Mouse (Mus musculus): ENCODE results near the gene Lrp2bp. TPM values are rescaled to one million over a fixed set of nuclear protein-coding genes. Genes with fewer than 3 reads are reported as not detected.

The Lrp2bp gene
- total RNA-seq, 2 experiments from 2014 or later: 0.09 to 0.24 TPM

DNA sequence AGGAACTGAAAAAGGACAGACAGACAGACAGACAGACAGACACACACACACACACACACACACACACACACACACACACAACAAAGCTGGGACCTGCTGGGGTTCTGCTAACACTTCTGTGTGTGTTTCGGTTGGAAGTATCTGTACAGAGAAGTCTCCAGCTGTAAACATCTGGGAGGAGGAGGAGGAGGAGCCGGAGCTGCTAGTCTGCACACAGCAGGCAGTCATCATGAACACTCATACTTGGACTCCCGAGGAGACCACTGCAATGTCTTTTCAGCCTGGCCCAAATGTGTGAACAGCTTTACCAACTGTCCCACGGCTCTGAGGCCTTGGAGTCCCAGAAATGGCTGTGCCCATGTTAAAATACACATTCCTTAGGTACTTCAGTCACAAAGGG lies 25.3 kb downstream of the Lrp2bp start:
- no peak for DNase-seq

DNA sequence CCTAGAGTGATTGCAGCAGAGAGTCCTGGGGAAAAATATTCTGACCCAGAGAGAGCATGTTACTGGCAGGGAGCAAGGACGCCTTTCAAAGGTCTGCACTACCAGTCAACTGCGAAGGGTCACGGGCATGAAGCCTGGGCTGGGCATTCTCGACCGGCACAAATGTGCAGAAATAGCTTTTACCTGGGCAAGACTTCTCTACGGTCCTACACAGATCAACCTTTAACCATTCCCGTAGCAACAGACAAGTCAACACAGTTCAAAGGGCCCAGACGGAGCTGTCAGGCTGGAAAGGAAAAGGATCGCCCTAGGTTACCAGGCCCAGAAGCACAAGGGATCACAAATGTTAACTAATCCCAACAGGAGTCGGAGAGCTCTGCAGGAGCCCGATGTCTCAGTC lies 37.1 kb downstream of the Lrp2bp start:
- no peak for DNase-seq

GRCm38 (mm10) chr8:46039666-46040065 lies 40.6 kb downstream of the Lrp2bp start:
- DNase-seq: peak; percentile 55

- no peak for DNase-seq
Observed at GRCm38 (mm10) chr8:46040260-46040659, 41.2 kb downstream of the Lrp2bp start.

GRCm38 (mm10) chr8:46072798-46073197 lies 73.7 kb downstream of the Lrp2bp start:
- no peak for DNase-seq

DNA sequence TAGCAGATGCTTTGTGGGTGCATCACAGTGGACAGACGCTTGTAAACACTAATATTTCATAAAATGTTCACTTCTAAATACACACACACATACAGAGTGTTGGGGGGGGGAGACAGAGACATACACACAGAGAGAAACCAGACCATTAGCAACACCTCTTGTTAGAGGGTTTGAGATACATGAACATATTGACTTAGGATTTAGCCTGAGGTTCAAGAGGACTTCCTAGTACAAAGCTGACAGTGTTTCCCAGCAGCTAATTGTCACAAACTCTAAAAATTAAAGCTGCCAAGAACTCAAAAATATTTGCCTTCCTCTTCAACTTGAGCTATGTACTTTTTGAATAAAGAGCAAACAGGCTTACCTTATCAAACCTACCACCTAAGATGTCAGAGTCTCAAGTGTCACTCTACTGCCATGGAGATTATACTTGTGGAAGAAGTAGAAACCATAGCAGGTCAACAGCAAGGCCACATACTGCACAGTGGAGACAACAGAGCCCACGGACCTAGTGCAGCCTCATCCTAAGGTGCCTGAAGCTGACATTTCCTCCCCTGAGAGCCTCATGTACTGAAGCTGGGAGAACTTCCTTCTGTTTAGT lies 74.5 kb downstream of the Lrp2bp start:
- no peak for DNase-seq

- DNase-seq: peak; percentile 6
Observed at GRCm38 (mm10) chr8:46075223-46075622, 76.1 kb downstream of the Lrp2bp start.

DNA sequence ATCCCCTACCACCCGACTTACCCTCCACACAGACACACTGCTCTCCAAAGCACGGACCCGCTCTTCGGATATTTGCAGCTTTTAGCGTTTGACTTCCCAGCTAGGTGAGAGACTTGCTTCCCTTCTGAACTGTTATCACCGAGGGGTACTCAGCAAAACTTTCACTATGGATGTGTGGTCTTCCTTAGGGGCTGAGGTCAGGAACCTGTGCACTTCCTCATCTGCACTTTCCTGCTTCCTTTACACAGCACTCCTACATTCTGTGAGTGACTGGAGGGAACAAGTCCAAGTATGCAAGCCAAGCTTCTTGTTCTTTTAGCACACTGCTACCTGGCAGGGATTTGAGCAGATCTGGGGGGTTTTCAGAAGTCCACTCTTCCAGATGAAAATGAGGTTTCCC lies 79.8 kb downstream of the Lrp2bp start:
- no peak for DNase-seq

Other genes with a start within 250 kb of the Lrp2bp start
- gene Pdlim3, start 113.8 kb upstream of the Lrp2bp start, total RNA-seq (2021): 10 to 100 TPM; 21.6 to 41.8 TPM
- gene Ccdc110, start 64.7 kb upstream of the Lrp2bp start, total RNA-seq (2021): under 1 TPM in 1 of 2 experiments, not detected in 1; 0.21 TPM
- gene 1700029J07Rik, start 24.1 kb upstream of the Lrp2bp start, total RNA-seq (2021): 1 to 10 TPM; 1.0 to 2.5 TPM
- 10 to 100 TPM; 50.9 to 52.5 TPM for gene Ufsp2, start 23.8 kb upstream of the Lrp2bp start, total RNA-seq (2021)
- 1 to 10 TPM; 1.7 to 5.3 TPM for gene Ankrd37, start 6.4 kb downstream of the Lrp2bp start, total RNA-seq (2021)
- 10 to 100 TPM; 16.7 to 21.2 TPM for gene Cfap97, start 152.5 kb downstream of the Lrp2bp start, total RNA-seq (2021)
- gene Snx25, start 152.9 kb downstream of the Lrp2bp start, total RNA-seq (2021): 10 to 100 TPM; 17.0 to 18.7 TPM
- 100 to 1,000 TPM; 276 to 572 TPM for gene Slc25a4, start 212.0 kb downstream of the Lrp2bp start, total RNA-seq (2021)